Mouse (Mus musculus): ENCODE measurements at regions not wholly inside any gene's neighbourhood (a gene's known extent, or its start where the extent isn't known, plus 50 kb on each side); places are given as distances from the start of the nearest gene placed in this dataset.

DNA sequence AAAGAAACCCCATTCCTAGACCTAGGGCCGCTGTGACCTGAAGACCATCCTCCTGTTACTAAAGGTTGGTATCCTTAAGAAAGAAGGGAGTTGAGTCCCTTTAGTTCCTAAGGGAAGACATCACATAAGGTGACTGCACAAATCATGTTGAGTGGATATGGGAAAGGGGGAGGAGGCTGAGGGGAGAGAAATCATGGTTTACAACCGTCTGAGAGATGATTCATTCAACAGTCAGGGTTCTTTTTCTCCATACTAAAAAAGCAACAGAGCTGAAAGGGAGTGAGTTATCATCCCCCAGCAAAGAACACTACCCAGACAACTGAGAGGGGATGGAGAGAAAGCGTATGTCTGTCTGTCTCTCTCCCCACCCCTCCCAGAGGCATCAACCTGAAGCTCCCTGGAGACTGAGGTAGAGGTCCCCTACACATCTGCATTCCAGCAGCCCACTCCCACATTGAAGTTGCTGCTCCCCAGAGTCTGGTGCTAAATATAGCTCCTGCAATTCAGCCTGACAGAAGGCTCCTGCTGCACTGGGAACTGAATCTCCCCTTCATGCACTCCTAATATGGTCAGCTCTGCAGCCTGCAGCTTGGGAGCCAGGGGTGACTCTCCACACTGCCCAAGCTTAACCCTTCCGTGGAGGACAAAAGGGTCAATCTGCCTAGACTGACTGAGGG lies 123.2 kb downstream of the Dyrk2 start:
- no peak for TF ChIP-seq CTCF (IDR thresholded peaks at IDR 0.05; ENCODE audit: extremely low read depth, insufficient read depth, insufficient read length, insufficient replicate concordance)
- TF ChIP-seq POLR2A (IDR thresholded peaks at IDR 0.05; ENCODE audit: low read depth, low read length): no peak
